Mouse (Mus musculus) frontal cortex, adult (tissue): ENCODE results near the gene Slc5a3.
"Not testable (repeated sequence)": the region's sequence is repeated elsewhere in the genome, so short reads cannot be mapped to it uniquely, and the experiment has no call there.

ENCODE experiments used
- ATAC-seq: cut with Nextera tagmentation; 2 replicates; pipeline ENCODE4 v1.9.2; 2017; ENCODE audit warnings: mild to moderate bottlenecking, moderate library complexity, mixed read lengths; ENCODE audit not compliant: low TSS enrichment

Slc5a3 gene

DNA sequence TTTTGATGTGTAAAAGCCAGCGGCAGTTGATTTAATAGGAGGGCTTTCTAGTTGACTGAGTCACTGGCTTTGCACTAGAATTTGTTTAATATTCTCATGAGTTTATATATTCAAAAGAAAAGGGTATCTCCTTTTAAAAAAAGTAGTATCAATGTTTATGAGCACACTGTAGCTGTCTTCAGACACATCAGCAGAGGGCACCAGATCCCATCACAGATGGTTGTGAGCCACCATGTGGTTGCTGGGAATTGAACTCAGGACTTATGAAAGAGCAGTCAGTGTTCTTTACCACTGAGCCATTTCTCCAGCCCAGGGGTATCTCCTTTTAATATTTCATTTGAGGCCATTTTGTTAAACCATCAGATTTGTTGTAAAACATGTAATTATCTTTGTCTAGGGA is 4.7 kb downstream of the Slc5a3 start:
- ATAC-seq, result no peak

DNA sequence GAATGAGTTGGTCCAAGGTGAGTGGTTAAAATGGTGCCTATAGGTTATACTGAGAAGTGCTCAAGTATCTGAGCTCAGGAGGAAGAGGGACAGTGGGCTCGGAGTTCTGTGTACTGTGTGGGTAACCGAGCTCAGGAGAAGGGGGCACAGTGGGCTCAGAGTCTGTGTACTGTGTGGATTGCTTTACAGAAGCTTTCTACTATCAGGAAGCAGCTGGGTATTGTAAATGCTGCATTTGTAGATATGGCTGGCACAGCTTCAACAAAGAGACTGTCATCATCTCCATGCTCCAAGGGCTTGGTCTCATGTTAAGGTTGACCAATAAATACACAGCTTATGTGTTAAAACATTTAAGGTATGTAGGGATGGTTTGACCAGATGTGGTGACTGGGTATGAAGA is 6.7 kb downstream of the Slc5a3 start:
- no peak for ATAC-seq

DNA sequence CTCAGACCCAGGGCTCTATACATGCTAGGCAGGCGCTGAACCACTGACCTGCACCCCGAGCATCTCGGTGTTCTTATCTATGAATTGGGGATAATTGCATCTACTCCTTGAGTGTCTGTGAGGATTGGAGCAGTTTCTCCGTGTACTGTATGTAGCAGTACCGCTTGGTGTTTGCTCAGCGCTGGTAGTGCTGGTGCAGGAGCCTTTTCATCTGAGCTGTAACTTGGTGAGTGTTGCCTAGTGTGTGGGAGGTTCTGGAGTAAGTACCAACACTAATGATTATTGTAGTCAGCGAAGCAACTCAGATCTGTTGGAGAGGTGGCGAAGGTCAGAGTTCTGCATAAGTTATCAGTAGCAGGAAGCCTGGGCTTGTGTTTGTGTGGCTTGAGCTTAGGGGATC is 12.2 kb downstream of the Slc5a3 start:
- no peak for ATAC-seq

DNA sequence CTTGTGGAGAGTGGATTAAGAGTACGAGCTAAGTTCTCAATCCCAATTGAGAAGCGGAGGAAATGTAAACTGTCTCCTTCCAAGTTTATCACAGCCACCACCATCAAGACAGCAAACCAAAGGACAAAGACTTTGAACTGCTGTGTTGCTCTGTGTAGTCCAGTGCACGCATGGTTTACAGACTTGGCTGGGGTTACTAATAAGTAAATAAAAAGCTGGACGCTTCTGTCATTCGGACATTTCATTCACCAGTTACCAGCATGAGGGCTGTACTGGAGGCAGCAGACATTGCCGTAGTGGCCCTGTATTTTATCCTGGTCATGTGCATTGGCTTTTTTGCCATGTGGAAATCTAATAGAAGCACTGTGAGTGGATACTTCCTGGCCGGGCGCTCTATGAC is 18.7 kb downstream of the Slc5a3 start:
- no peak for ATAC-seq

DNA sequence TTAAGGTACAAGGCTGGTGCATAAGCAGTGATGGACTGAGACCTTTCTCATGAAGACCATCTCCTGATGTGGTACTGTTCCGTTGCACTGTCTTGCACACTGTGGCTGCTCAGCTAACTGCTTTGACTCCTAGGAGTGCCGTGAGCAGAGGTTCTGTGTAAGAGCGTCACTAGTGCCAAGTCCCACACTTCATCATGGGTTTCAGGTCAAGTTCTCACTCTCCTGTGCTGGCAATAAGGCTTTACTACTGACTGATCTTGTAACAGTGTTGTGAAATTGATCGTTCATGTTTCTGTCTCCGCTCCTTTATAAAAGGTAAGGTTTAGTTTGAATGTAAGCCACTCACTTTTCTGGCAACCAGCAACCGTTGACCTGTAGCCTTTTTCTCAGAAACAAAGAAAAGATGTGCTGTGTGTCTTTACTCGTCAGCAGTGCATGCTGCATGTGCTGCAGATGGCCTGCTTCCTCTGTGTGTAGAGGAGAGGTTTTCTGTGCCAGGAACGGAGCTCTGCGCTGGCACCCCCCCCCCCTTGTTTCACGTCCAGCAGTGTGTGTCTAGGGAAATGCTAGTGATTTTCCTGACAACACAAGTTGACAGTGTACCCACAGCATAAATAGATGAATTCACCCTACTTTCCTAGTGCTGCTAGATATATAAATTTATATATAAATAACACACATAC is 25.8 kb downstream of the Slc5a3 start:
- ATAC-seq, result no peak; the same call in 1 of the 2 replicates

DNA sequence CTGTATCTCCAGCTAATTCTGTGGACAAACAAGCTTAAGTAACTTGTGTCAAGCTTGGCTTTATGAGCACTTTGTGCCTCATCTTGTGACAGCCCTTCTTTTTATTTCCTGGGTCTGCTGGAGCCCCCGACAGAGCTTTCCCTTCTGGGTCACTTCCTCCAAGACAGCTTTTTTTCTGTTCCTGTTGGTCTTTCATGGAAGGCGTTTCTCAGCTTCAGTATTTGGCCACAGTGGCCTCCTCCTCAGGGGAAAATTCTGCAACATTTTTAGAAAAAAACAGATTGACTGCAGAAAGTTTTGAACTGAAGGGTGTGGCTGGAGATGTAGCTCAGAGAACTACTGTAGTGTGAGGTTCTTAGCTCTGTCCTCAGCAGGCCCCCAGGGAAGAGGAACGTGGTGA is 31.1 kb downstream of the Slc5a3 start:
- ATAC-seq, result no peak

DNA sequence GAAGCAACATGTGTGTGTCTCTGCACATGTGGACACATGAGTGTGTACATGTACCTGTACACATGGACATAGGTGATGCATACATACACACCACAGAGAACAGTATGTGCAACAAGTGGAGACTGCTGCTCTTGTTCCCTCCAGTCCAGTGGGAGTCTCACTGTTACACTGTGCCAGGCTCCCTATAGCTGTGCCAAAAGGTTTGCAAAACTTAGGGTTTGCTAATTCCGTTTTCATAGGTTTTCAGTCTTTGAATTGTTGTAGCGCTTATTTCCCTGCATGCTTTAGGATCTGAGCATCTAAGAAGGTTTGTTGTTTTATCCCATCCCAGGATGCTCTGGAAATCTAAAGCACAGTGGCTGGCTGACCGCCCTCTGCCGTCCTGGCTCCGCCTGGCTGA is 33.8 kb downstream of the Slc5a3 start:
- no peak for ATAC-seq

DNA sequence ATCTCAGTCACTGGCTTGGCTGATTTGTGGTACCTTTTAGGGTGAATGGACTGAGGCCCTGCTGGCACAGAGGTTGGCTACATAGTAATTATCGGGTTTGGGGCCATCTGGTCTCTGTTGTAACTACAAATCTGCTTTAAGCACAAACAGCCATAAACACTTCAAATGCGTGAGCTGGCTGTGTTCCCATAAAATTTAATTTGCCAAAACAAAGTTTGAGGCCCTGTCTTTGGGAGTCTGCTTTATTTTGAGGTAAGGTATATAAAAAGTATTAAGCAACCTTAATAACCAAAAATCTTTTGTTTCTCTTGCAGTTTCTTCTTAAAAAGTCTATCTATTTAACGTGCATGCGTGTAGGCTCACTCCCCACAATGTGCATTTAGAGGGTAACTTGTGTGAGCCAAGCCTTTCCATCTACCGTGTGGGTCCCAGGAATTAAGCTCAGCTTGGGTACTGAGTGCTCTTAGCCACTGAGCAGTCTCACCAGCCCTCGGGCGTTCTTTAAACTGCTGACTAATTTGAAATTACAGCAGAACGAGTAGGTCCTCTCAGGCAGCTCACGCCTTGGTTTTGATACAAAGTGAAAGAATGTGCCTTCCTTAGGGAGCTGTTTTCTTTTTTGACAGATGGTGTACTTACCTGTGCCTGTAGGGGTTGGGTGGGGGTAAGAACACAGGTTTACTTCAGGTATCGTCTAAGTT is 40.4 kb downstream of the Slc5a3 start:
- no peak for ATAC-seq

DNA sequence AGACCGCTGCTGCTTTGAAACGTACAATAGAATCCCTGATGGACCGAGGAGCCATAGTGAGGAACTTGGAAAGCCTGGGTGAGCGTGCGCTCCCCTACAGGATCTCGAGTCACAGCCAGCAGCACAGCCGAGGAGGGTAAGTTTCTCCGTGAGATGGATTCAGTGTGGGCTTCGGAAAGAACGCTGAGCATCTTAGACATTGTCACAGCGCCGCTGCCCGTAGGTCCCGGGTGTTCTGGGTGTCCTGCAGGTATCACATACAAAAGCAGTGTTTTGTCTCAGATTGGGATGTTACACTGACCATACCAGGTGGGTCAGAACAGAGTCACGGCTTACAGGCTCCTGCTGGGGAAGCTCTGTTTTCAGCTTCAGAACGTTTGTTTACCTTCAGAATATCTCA is 41.5 kb downstream of the Slc5a3 start:
- ATAC-seq, result peak; percentile 38; the same call in 1 of the 2 replicates

DNA sequence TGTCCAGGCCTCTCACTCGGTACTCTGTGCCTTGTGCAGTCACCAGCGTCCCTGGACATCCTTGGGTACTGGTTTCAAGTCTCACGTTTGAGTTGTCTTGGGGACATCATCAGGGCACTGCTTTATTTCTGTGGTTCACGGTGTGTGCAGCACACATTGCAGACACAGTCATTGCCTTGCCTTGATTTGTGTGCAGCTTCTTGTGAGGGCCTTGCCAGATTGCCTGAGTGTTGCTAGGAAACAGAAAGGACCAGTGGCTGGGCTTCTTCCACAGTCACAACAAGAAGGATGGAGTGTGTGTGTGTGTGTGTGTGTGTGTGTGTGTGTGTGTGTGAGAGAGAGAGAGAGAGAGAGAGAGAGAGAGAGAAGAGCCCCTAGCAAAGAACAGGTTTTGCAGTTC is 42.0 kb downstream of the Slc5a3 start:
- ATAC-seq, result peak; percentile 69

DNA sequence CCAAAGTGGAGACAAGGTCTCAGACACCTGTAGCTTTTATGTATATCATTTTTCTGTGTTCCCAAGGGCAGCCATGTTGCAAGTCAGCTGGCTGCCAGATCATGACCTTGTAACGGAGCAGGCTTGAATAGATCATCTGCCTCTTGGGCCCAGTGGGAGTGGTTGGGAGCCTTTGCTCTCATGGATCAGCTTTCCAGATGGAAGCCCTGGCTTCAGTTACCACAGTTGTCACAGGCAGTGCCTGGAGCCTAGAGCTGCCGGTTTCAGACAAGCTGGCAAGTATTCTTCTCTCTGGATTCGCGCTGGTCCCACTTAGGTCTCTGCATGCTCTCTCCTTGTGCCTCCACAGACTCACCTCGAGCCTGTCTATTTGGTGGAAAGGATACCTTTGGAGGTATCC is 44.0 kb downstream of the Slc5a3 start:
- ATAC-seq, result no peak

DNA sequence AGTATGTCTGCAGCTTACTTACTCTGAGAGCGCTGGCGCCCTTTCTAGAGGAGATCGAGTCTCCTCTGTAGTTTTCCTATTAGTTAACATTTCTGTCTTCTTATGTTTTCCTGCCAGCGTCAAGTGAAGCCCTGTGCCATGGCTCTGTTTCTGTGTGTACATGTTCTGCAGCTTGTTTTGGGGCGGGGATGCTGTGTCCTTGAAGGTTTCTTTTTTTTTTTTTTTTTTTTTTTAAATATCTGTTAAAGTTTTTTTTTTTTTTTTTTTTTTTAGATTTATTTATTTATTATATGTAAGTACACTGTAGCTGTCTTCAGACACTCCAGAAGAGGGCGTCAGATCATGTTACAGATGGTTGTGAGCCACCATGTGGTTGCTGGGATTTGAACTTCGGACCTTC is 44.8 kb downstream of the Slc5a3 start:
- not testable (repeated sequence) for ATAC-seq

DNA sequence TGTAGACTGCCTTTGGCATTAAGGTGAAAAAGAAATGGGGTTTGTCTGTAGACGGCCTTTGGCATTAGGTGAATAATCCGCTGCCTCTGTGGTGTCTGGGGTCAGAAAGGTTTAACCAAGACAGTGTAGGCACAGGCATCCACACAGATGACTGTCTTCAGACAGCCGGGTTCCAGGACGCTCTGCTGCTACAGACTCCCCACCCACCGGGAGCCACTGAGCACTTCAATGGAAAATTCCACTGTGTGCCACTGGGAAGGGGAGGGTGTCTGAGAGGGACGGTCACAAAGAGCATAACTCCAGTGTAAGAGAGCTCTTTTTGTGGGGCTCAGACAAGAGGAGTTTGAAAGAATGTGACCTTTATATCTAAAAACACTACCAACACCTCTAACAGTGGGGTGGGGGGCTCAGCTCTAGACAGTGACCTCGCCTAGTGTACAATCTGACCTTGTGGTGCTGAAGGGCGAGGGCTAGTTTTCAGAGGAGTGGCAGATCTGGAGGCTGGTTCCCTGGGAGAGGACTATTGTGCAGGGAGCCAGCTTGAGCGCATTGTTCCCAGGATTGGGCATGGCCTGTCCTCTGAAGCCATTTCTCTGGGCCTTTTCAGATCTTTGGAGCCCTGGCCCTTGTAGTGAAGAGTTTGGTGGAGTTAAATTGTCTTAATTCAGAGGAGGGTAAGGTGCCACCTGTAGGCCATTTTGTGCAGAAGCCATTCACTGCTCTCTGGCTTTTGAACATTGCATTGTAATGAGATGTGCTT is 45.6 kb downstream of the Slc5a3 start:
- peak; percentile 15; the same call in 1 of the 2 replicates for ATAC-seq

DNA sequence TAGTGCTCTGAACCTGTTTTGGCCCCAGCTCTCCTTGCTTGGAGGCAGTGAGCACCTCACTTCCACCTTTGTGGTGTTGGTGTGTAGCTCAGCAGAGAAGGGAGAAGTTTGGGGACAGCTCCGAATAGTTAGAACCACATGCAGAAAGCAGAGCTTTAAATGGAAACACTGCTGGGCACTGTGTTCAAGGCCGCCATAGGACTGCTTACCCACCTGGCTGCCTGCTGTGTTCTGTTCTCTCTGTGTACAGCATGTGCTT is 46.1 kb downstream of the Slc5a3 start:
- no peak for ATAC-seq

DNA sequence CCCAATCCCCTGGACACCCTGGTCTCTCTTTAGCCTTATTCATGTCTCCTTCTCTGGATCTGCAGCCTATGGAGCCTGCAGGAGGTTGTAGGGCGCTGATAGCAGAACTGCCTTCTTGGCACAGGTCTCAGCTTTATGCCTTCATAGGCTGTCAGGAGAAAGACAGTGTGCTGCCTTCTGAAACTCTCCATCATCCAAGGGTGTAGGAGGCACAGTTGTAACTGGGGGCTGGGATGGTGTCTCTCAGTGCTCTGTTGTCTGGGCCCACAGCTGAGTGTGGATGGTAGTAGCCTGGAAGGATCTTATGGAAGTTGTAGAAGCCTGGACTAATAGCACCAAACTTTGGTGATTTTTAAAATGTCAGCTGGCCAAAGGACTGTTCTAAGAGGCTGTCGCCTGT is 46.8 kb downstream of the Slc5a3 start:
- ATAC-seq, result peak; percentile 78

DNA sequence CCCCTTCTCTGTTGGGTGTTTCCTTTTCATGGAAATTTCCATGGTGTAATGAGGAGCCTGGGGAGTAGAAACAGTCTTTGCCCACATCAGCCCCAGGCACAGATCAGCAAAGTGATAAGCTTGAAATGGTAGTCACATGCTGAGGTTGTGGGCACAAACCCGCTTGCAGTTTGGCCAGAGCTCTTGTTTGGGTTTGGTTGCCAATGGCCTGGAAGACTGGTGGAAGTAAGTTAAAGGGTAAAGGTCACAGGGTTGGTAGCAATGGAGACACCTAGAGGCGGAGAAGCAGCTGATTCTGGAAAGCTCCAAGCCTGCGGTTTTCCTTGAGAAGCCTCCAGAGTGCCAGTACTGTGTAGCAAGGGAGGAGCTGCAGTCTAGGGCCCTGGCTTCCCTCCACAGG is 47.5 kb downstream of the Slc5a3 start:
- no peak for ATAC-seq

DNA sequence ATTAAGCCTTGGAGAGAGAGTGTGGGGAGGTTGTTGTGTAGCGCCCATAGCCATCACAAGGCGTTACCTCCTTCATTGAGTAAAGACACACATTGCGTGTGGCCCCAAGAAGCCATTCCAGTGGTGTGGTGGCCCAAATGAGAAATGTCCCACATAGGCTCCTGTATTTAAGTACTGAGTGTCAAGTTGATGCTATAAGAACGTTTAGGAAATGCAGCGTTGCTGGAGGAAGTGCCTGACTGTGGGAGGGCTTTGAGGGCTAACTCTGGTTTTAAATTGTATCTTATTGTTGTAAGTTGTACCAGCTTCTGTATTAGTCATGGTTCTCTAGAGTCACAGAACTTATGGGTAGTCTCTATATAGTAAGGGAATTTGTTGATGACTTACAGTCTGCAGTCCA is 49.2 kb downstream of the Slc5a3 start:
- ATAC-seq, result no peak

DNA sequence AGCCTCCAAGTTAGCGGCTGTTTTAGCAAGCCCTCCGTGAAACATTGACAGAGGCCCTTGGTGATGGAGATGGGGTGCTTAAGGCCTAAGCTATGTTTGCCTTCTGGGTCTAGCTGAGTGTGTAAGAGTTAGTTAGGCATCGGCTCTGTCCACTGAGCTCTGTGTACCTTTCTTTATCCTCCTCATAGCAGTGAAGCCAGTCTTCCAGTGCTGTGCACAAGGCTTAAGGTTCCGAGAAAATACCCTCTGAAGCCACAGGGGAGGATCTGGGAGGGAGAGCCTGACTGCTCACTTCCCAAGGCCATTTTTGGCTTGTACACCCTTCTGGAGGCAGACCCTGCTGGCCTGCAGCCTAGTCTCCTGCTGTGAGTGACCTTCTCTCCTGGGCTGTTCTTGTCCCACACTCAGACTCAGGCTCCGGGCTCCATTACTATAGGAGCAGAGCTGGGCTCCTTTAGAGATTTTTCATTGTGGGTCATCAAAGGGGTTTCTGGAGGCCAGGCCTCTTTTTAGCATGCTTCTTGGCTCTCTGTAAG is 56.7 kb downstream of the Slc5a3 start:
- no peak for ATAC-seq

DNA sequence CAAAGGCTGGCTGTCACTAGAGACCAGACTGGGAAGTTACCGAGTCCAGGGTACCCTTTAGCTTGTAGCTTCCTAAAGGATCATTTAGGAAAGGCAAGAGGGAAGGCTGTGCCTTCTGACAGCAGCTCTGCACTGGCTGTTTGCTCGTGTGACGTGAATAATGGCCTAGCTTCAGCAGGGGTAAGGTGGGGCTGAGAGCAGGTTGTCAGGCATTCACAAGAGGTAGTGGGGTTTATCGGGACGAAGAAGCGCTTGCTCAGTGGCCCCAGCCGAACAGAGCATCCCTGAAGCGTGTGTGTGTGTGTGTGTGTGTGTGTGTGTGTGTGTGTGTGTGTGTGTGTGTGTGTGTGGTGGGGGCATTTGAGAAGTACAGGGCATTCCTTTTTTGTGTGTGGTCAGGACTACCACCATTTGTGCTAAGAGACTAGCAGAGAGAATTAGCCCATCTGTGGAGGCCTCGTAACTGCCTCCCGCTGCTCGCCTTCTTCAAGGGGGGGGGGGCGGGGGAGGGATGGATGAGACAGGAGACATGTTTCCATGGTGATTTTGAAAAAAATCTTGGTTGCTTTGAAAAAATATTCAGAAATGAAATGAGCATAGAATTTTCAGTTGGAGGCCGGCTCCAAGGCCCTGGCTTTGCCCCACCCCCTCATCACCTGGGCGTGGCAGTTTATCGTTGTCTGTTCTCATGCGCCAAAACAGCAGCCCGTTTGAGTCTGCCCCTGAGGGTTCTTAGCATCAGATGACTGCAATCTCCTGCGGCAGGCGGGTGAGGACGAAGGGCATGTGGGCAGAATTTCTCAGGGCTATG is 57.7 kb downstream of the Slc5a3 start:
- peak; percentile 50 for ATAC-seq

DNA sequence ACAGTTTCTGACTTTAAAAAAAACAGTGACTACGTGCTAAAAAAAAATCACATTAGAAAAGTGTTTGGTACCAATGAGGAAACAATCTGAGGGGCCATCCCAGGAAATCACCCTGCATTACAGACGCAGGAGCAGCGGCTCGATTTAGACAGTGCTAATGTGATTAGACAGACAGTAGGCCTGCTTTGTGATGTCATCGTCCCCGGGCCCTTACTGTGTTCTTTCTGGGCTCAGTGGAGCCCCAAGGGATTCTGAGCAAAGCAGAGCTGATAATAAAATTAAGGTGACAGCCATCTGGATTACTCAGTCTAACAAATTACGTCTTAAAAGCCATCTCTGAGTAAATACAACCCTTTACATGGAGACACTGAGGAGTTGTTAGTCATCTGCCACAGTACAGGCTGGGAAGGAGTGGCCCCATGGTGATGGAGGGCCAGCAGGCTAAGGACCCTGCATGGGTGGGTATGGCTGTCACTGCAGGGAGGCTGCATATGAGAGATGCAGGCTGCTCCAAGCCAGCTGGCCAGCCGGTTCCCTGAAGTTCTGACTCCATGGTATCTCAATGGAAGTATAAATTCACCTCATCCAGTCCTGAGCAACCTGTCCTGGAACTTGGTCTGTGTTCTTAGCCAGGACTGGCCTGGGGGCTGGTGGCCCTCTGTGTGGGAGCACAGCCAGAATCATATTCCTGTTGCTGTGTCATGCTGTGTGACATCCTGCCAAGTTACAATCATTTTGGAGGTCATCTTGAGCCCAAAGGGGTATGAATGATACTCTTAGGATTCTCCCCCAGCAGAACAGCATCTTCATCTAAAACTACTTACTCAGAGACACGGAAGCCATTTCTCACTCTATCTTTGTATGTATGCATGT is 59.5 kb downstream of the Slc5a3 start:
- no peak for ATAC-seq

DNA sequence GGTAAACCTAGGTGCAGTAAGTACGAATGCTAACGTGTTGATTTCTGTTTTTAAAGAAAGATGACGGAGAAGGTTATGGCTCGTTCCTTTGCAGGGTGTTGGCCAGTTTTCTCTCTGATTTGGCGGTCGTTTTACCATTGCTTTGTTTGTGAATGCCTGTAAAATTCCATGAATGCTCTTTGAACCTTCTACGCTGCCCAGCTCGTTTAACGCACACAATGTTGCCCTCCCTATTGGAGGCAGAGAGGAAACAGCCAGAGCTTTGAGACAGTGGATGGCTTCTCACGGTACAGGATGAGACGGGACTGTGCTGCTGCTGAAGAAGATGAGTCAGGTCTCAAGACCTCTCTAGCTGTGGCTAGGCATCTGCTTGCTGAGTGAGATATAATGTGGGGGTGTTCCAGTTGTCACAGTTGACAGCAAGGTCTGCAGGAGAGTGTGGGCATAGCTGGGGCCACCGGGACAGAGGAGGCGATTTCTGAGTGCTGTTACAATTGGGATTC is 60.9 kb downstream of the Slc5a3 start:
- no peak for ATAC-seq
